Mouse (Mus musculus) megakaryocyte-erythroid progenitor cell, adult 5 weeks (primary cell): ENCODE measurements around the gene Ddx17. TPM values are rescaled to one million over a fixed set of nuclear protein-coding genes. Genes with fewer than 3 reads are reported as not detected.

ENCODE experiments used
- polyA plus RNA-seq: library from polyadenylated mRNA; stranded (reverse); fragments of >175 nt; gene quantifications from 2 replicates; pipeline ENCODE4 v1.2.3, GENCODE M21; 2012

The Ddx17 gene
- 52.5 and 61.6 TPM in 2 replicates for polyA plus RNA-seq

GRCm38 (mm10) chr15:79546410-79547288, at the start of gene Ddx17:
Ddx17 (minus strand) TSS chr15:79546741.

GRCm38 (mm10) chr15:79516171-79517096, 30.1 kb downstream of the Ddx17 start, which contains the start of gene Kdelr3:
Kdelr3 (plus strand) TSS chr15:79516411.

GRCm38 (mm10) chr15:79504707-79505452, 41.7 kb downstream of the Ddx17 start, which contains the start of gene Kcnj4:
Kcnj4 (minus strand) TSS chr15:79505241.

Other genes starting within 250 kb of the Ddx17 start
- 25.5 and 39.2 TPM in 2 replicates for gene Pla2g6, start 218.4 kb downstream of the Ddx17 start, polyA plus RNA-seq
- 34.6 and 40.8 TPM in 2 replicates for gene Maff, start 200.1 kb downstream of the Ddx17 start, polyA plus RNA-seq
- 62.5 and 64.0 TPM in 2 replicates for gene Tmem184b, start 143.2 kb downstream of the Ddx17 start, polyA plus RNA-seq
- 104 and 129 TPM in 2 replicates for gene Csnk1e, start 91.2 kb downstream of the Ddx17 start, polyA plus RNA-seq
- not detected in 2 replicates for gene Kcnj4, start 41.5 kb downstream of the Ddx17 start, polyA plus RNA-seq
- 0.09 and 0.10 TPM in 2 replicates for gene Kdelr3, start 30.3 kb downstream of the Ddx17 start, polyA plus RNA-seq
- 0.32 and 0.35 TPM in 2 replicates for gene Dmc1, start 58.4 kb upstream of the Ddx17 start, polyA plus RNA-seq
- gene Fam227a, start 112.2 kb upstream of the Ddx17 start, polyA plus RNA-seq, result 0.09 and 0.74 TPM in 2 replicates
- gene Cby1, start 112.5 kb upstream of the Ddx17 start, polyA plus RNA-seq, result 86.1 and 92.5 TPM in 2 replicates
- gene Tomm22, start 124.1 kb upstream of the Ddx17 start, polyA plus RNA-seq, result 117 and 125 TPM in 2 replicates
- gene Josd1, start 141.2 kb upstream of the Ddx17 start, polyA plus RNA-seq, result 18.6 and 18.7 TPM in 2 replicates
- 103 and 127 TPM in 2 replicates for gene Gtpbp1, start 144.1 kb upstream of the Ddx17 start, polyA plus RNA-seq
- 376 and 440 TPM in 2 replicates for gene Sun2, start 195.8 kb upstream of the Ddx17 start, polyA plus RNA-seq
- gene Dnal4, start 231.1 kb upstream of the Ddx17 start, polyA plus RNA-seq, result 37.5 and 46.8 TPM in 2 replicates